Mouse (Mus musculus) lung, postnatal 0 days (tissue): ENCODE measurements around the gene Scfd2.

ENCODE experiments used
- CTCF ChIP-seq: IDR thresholded peaks from 2 replicates; pipeline ENCODE4 v1.5.1; 2016; ENCODE audit warnings: antibody characterized with exemption, mild to moderate bottlenecking
- EP300 ChIP-seq: IDR thresholded peaks from 2 replicates; pipeline ENCODE4 v1.6.1; 2016; ENCODE audit warnings: antibody characterized with exemption, mild to moderate bottlenecking, control low read depth

- TF ChIP-seq CTCF (no peak), EP300 (no peak)
Observed at GRCm38 (mm10) chr5:74337491-74337890, 194.1 kb downstream of the Scfd2 start.
